Mouse (Mus musculus) stomach, postnatal 0 days (tissue): Measurements from ENCODE around the gene Olfr263. TPM values are rescaled to one million over a fixed set of nuclear protein-coding genes. Genes with fewer than 3 reads are reported as not detected.

Experiments
- ATAC-seq: fragments of 200-750 bp; cut with Nextera tagmentation; 2 replicates; pipeline ENCODE4 v1.8.0; 2017; ENCODE audit not compliant: low FRiP score, low TSS enrichment
- DNase-seq: peaks from one replicate; pipeline ENCODE4 v3.0.0-alpha.2; 2016; ENCODE audit warnings: low spot score
- H3K27ac ChIP-seq: fragments of 300-500 bp; sonication (generic); replicated peaks from 2 replicates; pipeline ENCODE4 v1.5.1; 2014; ENCODE audit warnings: mild to moderate bottlenecking, control low read depth
- H3K27me3 ChIP-seq: fragments of 300-500 bp; sonication (generic); 2 replicates; pipeline ENCODE4 v1.6.1; 2014; ENCODE audit warnings: low read length; ENCODE audit not compliant: control insufficient read depth, insufficient read depth
- H3K36me3 ChIP-seq: fragments of 300-500 bp; sonication (generic); 2 replicates; pipeline ENCODE4 v1.6.1; 2014; ENCODE audit warnings: low read length, mixed read lengths; ENCODE audit not compliant: control insufficient read depth, insufficient read depth
- H3K4me1 ChIP-seq: fragments of 300-500 bp; sonication (generic); replicated peaks from 2 replicates; pipeline ENCODE4 v1.6.1; 2014; ENCODE audit warnings: antibody characterized with exemption; ENCODE audit not compliant: control insufficient read depth, insufficient read depth
- H3K4me2 ChIP-seq: fragments of 300-500 bp; sonication (generic); replicated peaks from 2 replicates; pipeline ENCODE4 v1.6.1; 2014; ENCODE audit warnings: low read depth, mild to moderate bottlenecking, control low read depth, moderate library complexity
- H3K4me3 ChIP-seq: fragments of 300-500 bp; sonication (generic); 2 replicates; pipeline ENCODE4 v1.5.1; 2014; ENCODE audit warnings: low read depth, low read length, control low read depth
- H3K9ac ChIP-seq: fragments of 300-500 bp; sonication (generic); 2 replicates; pipeline ENCODE4 v1.6.1; 2014; ENCODE audit warnings: mild to moderate bottlenecking, low read length, control low read depth, mixed read lengths
- H3K9me3 ChIP-seq: fragments of 300-500 bp; sonication (generic); 2 replicates; pipeline ENCODE4 v1.6.1; 2016; ENCODE audit warnings: low read length; ENCODE audit not compliant: control insufficient read depth
- CTCF ChIP-seq: IDR thresholded peaks from 2 replicates; pipeline ENCODE4 v1.5.1; 2016; ENCODE audit warnings: antibody characterized with exemption, low read depth, mild to moderate bottlenecking, moderate library complexity
- EP300 ChIP-seq: optimal IDR thresholded peaks from 2 replicates; pipeline ENCODE3; 2016; ENCODE audit warnings: antibody characterized with exemption
- WGBS: fragments of 180-500 bp; shearing (Covaris S2); extraction: QIAGEN DNeasy Blood & Tissue Kit; methylation state at CpG from one replicate; pipeline ENCODE4 v1.1.7; 2014; 5-methylcytosine and 5-hydroxymethylcytosine counted together
- polyA plus RNA-seq: library from polyadenylated mRNA; unstranded; fragments of >200 nt; fragmentation: Nextera tagmentation; extraction: Ambion mirVana; gene quantifications from 2 replicates; pipeline ENCODE4 v1.2.1, GENCODE M21; 2015

Olfr263 gene
- polyA plus RNA-seq, 1 experiment from 2014 or later, result not detected

GRCm38 (mm10) chr13:21178364-21178763 is 48.9 kb downstream of the Olfr263 start:
- DNase-seq, result no peak
- Histone ChIP-seq H3K36me3 (0 out of 2 replicates have a peak, but pooled peaks cover 5% of the 10 kb centered on the region), H3K27ac (peak overlapping the region; percentile 96), H3K4me2 (no peak overlapping the region), H3K27me3 (no peaks in the 10 kb centered on the region), H3K4me3 (no peak overlapping the region), H3K4me1 (peaks cover 4% of the 10 kb centered on the region; the same call in 1 of the 2 replicates), H3K9me3 (no peaks in the 10 kb centered on the region), H3K9ac (no peak overlapping the region; the same call in 1 of the 2 replicates)
- ATAC-seq, result no peak
- TF ChIP-seq CTCF (no peak), EP300 (no peak)
- 82% methylated on average over 5 of the region's 5 CpGs for WGBS

- Histone ChIP-seq H3K9ac (peak within 1 kb of the TSS; percentile 88), H3K27me3 (no peaks in the 10 kb centered on the region), H3K27ac (peak within 1 kb of the TSS; percentile 96), H3K36me3 (peaks cover 10% of the 10 kb centered on the region; the same call in 1 of the 2 replicates), H3K4me1 (peaks cover 4% of the 10 kb centered on the region; the same call in 1 of the 2 replicates), H3K4me3 (peak within 1 kb of the TSS; percentile 96), H3K4me2 (peak within 1 kb of the TSS; percentile 88), H3K9me3 (no peaks in the 10 kb centered on the region)
- under 1% methylated on average over 15 of the region's 15 CpGs for WGBS
- DNase-seq (no peak), ATAC-seq (peak; percentile 28)
- TF ChIP-seq EP300, result no peak
- TF ChIP-seq CTCF, result no peak
Observed at GRCm38 (mm10) chr13:21179367-21179723, 49.9 kb downstream of the Olfr263 start, which contains the start of gene Trim27. TSS of gene Trim27 (plus strand) at chr13:21179445.

- H3K36me3 ChIP-seq, result peaks cover 10% of the 10 kb centered on the region; the same call in 1 of the 2 replicates
- H3K27ac ChIP-seq, result peak overlapping the region; percentile 96
- no peaks in the 10 kb centered on the region for H3K9me3 ChIP-seq
- H3K4me2 ChIP-seq, result peak overlapping the region; percentile 88
- ATAC-seq, result peak; percentile 90
- H3K4me3 ChIP-seq, result peak overlapping the region; percentile 96
- TF ChIP-seq CTCF (no peak), EP300 (no peak)
- under 1% methylated on average over 68 of the region's 80 CpGs for WGBS
- peaks cover 4% of the 10 kb centered on the region; the same call in 1 of the 2 replicates for H3K4me1 ChIP-seq
- H3K27me3 ChIP-seq, result no peaks in the 10 kb centered on the region
- peak overlapping the region; percentile 88 for H3K9ac ChIP-seq
- peak; percentile 91 for DNase-seq
Observed at GRCm38 (mm10) chr13:21179724-21180550, 50.5 kb downstream of the Olfr263 start.

- Histone ChIP-seq H3K27ac (peak overlapping the region; percentile 96), H3K4me2 (peak overlapping the region; percentile 88), H3K36me3 (peaks cover 10% of the 10 kb centered on the region; the same call in 1 of the 2 replicates), H3K4me3 (peak overlapping the region; percentile 96), H3K27me3 (no peaks in the 10 kb centered on the region), H3K9ac (peak overlapping the region; percentile 88), H3K9me3 (no peaks in the 10 kb centered on the region), H3K4me1 (peaks cover 4% of the 10 kb centered on the region; the same call in 1 of the 2 replicates)
- WGBS, result under 1% methylated on average over 71 of the region's 71 CpGs
- TF ChIP-seq CTCF (no peak), EP300 (no peak)
- ATAC-seq, result peak; percentile 31
- peak; percentile 65 for DNase-seq
Observed at GRCm38 (mm10) chr13:21180551-21181530, 51.4 kb downstream of the Olfr263 start.

GRCm38 (mm10) chr13:21181996-21182395 is 52.6 kb downstream of the Olfr263 start:
- peaks cover 13% of the 10 kb centered on the region; the same call in 1 of the 2 replicates for H3K36me3 ChIP-seq
- no peak for ATAC-seq
- no peak overlapping the region for H3K27ac ChIP-seq
- H3K27me3 ChIP-seq, result no peaks in the 10 kb centered on the region
- no peak for DNase-seq
- peak overlapping the region; percentile 35; the same call in 1 of the 2 replicates for H3K9ac ChIP-seq
- peak overlapping the region; percentile 88 for H3K4me2 ChIP-seq
- no peaks in the 10 kb centered on the region for H3K9me3 ChIP-seq
- H3K4me3 ChIP-seq, result 0 out of 2 replicates have a peak overlapping the region, but pooled peaks have one; percentile 96
- no peak for TF ChIP-seq CTCF
- H3K4me1 ChIP-seq, result peaks cover 4% of the 10 kb centered on the region; the same call in 1 of the 2 replicates
- 58% methylated on average over 7 of the region's 7 CpGs for WGBS
